Mouse (Mus musculus) heart, postnatal 0 days (tissue): ENCODE measurements around the gene Gm13285.
"Not testable (repeated sequence)": the region's sequence is repeated elsewhere in the genome, so short reads cannot be mapped to it uniquely, and the experiment has no call there.

Experiments
- CTCF ChIP-seq: IDR thresholded peaks from 2 replicates; pipeline ENCODE4 v1.5.1; 2016; ENCODE audit warnings: antibody characterized with exemption, control low read depth, low read depth
- EP300 ChIP-seq: IDR thresholded peaks from 2 replicates; pipeline ENCODE4 v1.6.1; 2016; ENCODE audit warnings: antibody characterized with exemption, low read depth

- TF ChIP-seq CTCF, EP300: not testable (repeated sequence)
Observed at GRCm38 (mm10) chr4:88754818-88755340, 44.6 kb upstream of the Gm13285 start, which contains the start of gene Gm13271.
